Mouse (Mus musculus) G1E (cell line): Measurements from ENCODE around the gene Traf7. TPM values are rescaled to one million over a fixed set of nuclear protein-coding genes. Genes with fewer than 3 reads are reported as not detected.

ENCODE experiments used
- ATAC-seq: 2 replicates; pipeline ENCODE4 v1.8.0; 2016; ENCODE audit warnings: mild to moderate bottlenecking; ENCODE audit not compliant: insufficient number of reproducible peaks, poor library complexity, low FRiP score, severe bottlenecking; ENCODE audit errors: extremely low read depth
- DNase-seq: peaks from one replicate; pipeline ENCODE4 v3.0.0; 2012; ENCODE audit warnings: low spot score
- H3K27me3 ChIP-seq: 2 replicates; pipeline ENCODE4 v1.6.1; 2012; ENCODE audit warnings: mild to moderate bottlenecking, low read length, inconsistent platforms; ENCODE audit not compliant: insufficient read depth
- H3K36me3 ChIP-seq: replicated peaks from 2 replicates; pipeline ENCODE3; 2012; ENCODE audit warnings: mild to moderate bottlenecking, inconsistent platforms
- H3K4me1 ChIP-seq: 2 replicates; pipeline ENCODE4 v1.6.1; 2012; ENCODE audit warnings: low read depth, low read length, inconsistent platforms, mixed read lengths; ENCODE audit not compliant: insufficient read depth
- H3K4me3 ChIP-seq: 2 replicates; pipeline ENCODE4 v1.5.1; 2012; ENCODE audit warnings: low read depth, mild to moderate bottlenecking, inconsistent platforms, low read length, moderate library complexity, mixed read lengths
- H3K9me3 ChIP-seq: replicated peaks from 2 replicates; pipeline ENCODE4 v1.6.1; 2012; ENCODE audit warnings: inconsistent platforms
- CTCF ChIP-seq: IDR thresholded peaks from 2 replicates; pipeline ENCODE4 v1.5.1; 2012; ENCODE audit warnings: low read depth, low read length, inconsistent platforms, mixed read lengths
- GATA1 ChIP-seq: IDR thresholded peaks from 2 replicates; pipeline ENCODE4 v1.6.1; 2012; ENCODE audit warnings: borderline replicate concordance, low read length, inconsistent platforms, mixed read lengths
- GATA2 ChIP-seq: IDR thresholded peaks from 2 replicates; pipeline ENCODE4 v1.6.1; 2012; ENCODE audit warnings: low read depth, low read length, inconsistent platforms, borderline replicate concordance
- POLR2AphosphoS5 ChIP-seq: IDR thresholded peaks from 2 replicates; pipeline ENCODE4 v1.6.1; 2012; ENCODE audit warnings: low read depth, low read length, inconsistent platforms; ENCODE audit not compliant: insufficient replicate concordance
- TAL1 ChIP-seq: conservative IDR thresholded peaks from 2 replicates; pipeline ENCODE4 v1.6.1; 2012; ENCODE audit warnings: low read depth, low read length, inconsistent platforms, mixed read lengths
- polyA plus RNA-seq: library from polyadenylated mRNA; stranded (reverse); fragments of >175 nt; gene quantifications from 2 replicates; pipeline ENCODE4 v1.2.3, GENCODE M21; 2012
- total RNA-seq, 2 experiments: library from RNA; stranded (forward) in 1 of 2; stranded (reverse) in 1 of 2; fragments of 200-1000 nt in 1 of 2; fragments of >200 nt in 1 of 2; fragmentation: Nextera tagmentation in 1 of 2; gene quantifications; 2 replicates each; pipeline ENCODE4 v1.2.3; 2014 to 2017

Gene Traf7
- total and polyA plus RNA-seq, 3 experiments, result 62.8 to 198 (median 81.7) TPM

- DNase-seq (no peak), ATAC-seq (no peak)
- no peak for TF ChIP-seq GATA2
- TF ChIP-seq POLR2AphosphoS5, result peak; percentile 88
- Histone ChIP-seq H3K9me3 (no peaks in the 10 kb centered on the region), H3K4me1 (peaks cover 61% of the 10 kb centered on the region), H3K36me3 (peaks cover 42% of the 10 kb centered on the region), H3K4me3 (peak overlapping the region; percentile 90; the same call in 1 of the 2 replicates), H3K27me3 (peaks cover 13% of the 10 kb centered on the region)
Measured at GRCm38 (mm10) chr17:24530361-24531050, 2.8 kb upstream of the Traf7 start.

DNA sequence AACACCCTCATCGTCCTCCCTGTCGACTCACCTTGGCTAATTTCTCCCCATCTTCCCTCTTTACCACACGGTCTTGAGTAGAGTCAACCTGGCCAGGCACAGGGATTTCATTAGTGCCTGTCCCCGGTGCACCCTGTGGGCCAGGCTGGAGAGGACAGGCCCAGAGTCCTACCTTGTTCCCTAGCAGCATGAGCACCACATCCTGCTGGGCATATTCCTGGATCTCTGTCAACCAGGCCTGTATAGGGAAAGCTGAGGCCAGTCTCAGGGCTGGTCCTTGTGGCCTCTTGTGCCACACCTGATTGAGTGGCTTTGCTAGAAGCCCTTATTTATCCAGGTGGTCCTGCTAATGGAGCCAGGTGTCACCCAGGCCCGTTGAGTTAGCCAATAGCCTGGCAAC, 2.1 kb upstream of the Traf7 start:
- no peak for DNase-seq
- H3K9me3 ChIP-seq, result no peaks in the 10 kb centered on the region

GRCm38 (mm10) chr17:24529007-24529451, 1.3 kb upstream of the Traf7 start:
- TF ChIP-seq POLR2AphosphoS5 (no peak), TAL1 (no peak), CTCF (peak; percentile 54), GATA1 (no peak), GATA2 (no peak)
- H3K9me3 ChIP-seq, result no peaks in the 10 kb centered on the region
- peak overlapping the region; percentile 90 for H3K4me3 ChIP-seq
- ATAC-seq (no peak), DNase-seq (peak; percentile 38)
- peaks cover 57% of the 10 kb centered on the region for H3K36me3 ChIP-seq
- H3K27me3 ChIP-seq, result peaks cover 4% of the 10 kb centered on the region; the same call in 1 of the 2 replicates
- peaks cover 68% of the 10 kb centered on the region for H3K4me1 ChIP-seq

More for the DNA sequence above, 2.1 kb upstream of the Traf7 start:
- Histone ChIP-seq H3K27me3 (peaks cover 8% of the 10 kb centered on the region), H3K4me1 (peaks cover 64% of the 10 kb centered on the region), H3K4me3 (peak overlapping the region; percentile 90), H3K36me3 (peaks cover 48% of the 10 kb centered on the region)
- no peak for TF ChIP-seq POLR2AphosphoS5
- no peak for TF ChIP-seq CTCF
- no peak for TF ChIP-seq TAL1
- no peak for TF ChIP-seq GATA2
- ATAC-seq, result no peak

DNA sequence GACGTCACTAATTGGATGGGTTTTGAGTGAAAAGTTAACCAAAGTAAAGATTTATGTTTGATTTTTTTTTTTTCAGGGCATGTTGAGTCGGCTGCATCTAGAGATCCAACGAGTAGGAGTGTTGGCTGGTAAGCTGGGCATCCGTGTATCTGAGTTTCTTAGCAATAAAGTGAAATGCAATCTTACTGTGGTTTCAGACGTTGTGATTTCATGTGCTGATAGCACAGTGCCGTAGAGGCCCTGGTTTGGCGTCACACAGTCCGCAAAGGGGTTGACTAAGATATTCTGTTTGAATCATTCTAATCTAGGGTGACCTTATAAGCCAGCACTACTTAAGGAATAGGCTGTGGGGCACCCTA, 801 bp upstream of the Traf7 start:
- Histone ChIP-seq H3K9me3 (no peaks in the 10 kb centered on the region), H3K4me3 (peak overlapping the region; percentile 90), H3K36me3 (peaks cover 60% of the 10 kb centered on the region), H3K4me1 (peaks cover 67% of the 10 kb centered on the region), H3K27me3 (peaks cover 4% of the 10 kb centered on the region; the same call in 1 of the 2 replicates)
- DNase-seq, result no peak
- ATAC-seq, result no peak
- no peak for TF ChIP-seq TAL1
- TF ChIP-seq GATA1, result no peak
- TF ChIP-seq POLR2AphosphoS5, result no peak
- TF ChIP-seq CTCF, result no peak
- no peak for TF ChIP-seq GATA2

DNA sequence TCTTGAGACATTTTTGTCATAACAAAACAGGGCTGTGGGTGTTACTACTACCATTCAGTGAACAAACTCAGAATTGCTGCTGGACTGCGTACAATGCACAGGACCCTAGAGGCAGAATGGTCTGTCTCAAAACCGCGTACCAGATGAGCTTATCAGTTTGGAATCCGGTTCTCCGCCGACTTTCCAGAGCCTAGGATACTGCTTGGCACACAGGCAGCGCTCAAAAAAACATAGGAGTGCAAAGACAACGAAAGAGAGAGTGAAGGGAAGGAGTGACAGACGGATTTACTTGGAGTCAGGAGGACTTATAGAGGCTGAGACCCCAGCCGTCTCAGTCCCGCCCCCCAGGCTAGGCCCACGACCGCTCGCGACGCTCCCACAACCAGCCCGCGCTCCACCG, 423 bp downstream of the Traf7 start:
- ATAC-seq, result no peak
- Histone ChIP-seq H3K9me3 (no peaks in the 10 kb centered on the region), H3K27me3 (no peaks in the 10 kb centered on the region), H3K4me1 (peaks cover 54% of the 10 kb centered on the region), H3K4me3 (peak overlapping the region; percentile 90), H3K36me3 (peaks cover 68% of the 10 kb centered on the region)
- DNase-seq, result no peak
- TF ChIP-seq GATA2, result no peak
- TF ChIP-seq CTCF, result no peak
- no peak for TF ChIP-seq TAL1
- no peak for TF ChIP-seq POLR2AphosphoS5
- TF ChIP-seq GATA1, result no peak

GRCm38 (mm10) chr17:24524734-24525133, 3.0 kb downstream of the Traf7 start:
- Histone ChIP-seq H3K36me3 (peaks cover 77% of the 10 kb centered on the region), H3K27me3 (no peaks in the 10 kb centered on the region), H3K4me1 (peaks cover 56% of the 10 kb centered on the region), H3K4me3 (no peak overlapping the region), H3K9me3 (no peaks in the 10 kb centered on the region)
- DNase-seq, result no peak
- no peak for ATAC-seq
- no peak for TF ChIP-seq CTCF
- TF ChIP-seq TAL1, result no peak
- no peak for TF ChIP-seq POLR2AphosphoS5
- TF ChIP-seq GATA2, result no peak
- TF ChIP-seq GATA1, result no peak

DNA sequence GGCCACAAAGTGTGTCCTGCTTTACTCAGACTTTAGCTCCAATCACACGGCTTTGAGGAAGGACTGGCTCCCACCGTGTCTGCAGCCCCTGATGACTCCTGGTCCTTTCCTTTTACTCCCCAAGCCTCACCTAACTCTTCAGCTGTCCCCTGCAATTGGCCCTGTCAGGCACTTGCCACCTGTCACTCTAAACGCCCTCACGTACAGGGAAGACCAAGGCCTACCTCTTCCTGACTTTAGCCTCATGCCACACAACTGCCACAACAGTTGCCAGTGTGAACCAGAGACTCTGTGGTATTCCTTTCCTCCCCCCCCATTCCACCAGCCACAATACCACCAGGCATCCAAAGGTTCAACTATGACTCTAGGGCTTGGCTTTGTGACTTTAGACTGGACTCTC, 7.3 kb downstream of the Traf7 start:
- no peak for ATAC-seq
- peaks cover 93% of the 10 kb centered on the region for H3K36me3 ChIP-seq
- H3K4me3 ChIP-seq, result no peak overlapping the region

More for the DNA sequence above, 7.3 kb downstream of the Traf7 start:
- H3K27me3 ChIP-seq, result no peaks in the 10 kb centered on the region
- H3K9me3 ChIP-seq, result no peaks in the 10 kb centered on the region
- TF ChIP-seq CTCF (no peak), GATA2 (no peak), TAL1 (no peak), GATA1 (no peak), POLR2AphosphoS5 (no peak)
- no peak for DNase-seq
- peaks cover 40% of the 10 kb centered on the region for H3K4me1 ChIP-seq
